Mouse (Mus musculus): ENCODE results near the gene Maco1.

Gene Maco1

GRCm38 (mm10) chr4:134853259-134853636 lies at the start of gene Maco1:
Gene Maco1, minus strand, starts transcription at chr4:134853345.
- peak; percentile 98 for DNase-seq (ENCODE audit: low read depth, low spot score)

GRCm38 (mm10) chr4:134901126-134901525 lies 48.0 kb upstream of the Maco1 start:
- no peak for DNase-seq (ENCODE audit: low read depth, low spot score)

DNA sequence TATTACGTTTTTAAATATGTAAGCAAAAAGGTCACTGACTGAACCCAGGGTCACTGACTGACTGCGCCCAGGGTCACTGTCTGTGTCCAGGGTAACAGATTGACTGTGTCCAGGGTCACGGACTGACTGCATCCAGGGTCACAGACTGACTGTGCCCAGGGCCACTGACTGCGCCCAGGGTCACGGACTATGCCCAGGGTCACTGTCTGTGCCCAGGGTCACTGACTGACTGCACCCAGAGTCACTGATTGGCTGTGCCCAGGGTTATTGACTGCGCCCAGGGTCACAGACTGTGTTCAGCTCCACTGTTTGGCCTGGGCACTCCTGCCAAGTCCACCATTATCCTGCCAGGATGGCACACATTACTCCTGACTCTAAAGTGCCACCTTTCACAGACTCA lies 44.1 kb upstream of the Maco1 start:
- DNase-seq (ENCODE audit: low read depth, low spot score), result no peak

GRCm38 (mm10) chr4:134892096-134892495 lies 39.0 kb upstream of the Maco1 start:
- no peak for DNase-seq (ENCODE audit: low read depth, low spot score)

- DNase-seq (ENCODE audit: low read depth, low spot score), result no peak
Measured at GRCm38 (mm10) chr4:134884364-134884763, 31.2 kb upstream of the Maco1 start.

GRCm38 (mm10) chr4:134883808-134884207 lies 30.7 kb upstream of the Maco1 start:
- DNase-seq (ENCODE audit: low read depth, low spot score), result no peak

- peak; percentile 46 for DNase-seq (ENCODE audit: low read depth, low spot score)
Measured at GRCm38 (mm10) chr4:134883266-134883665, 30.1 kb upstream of the Maco1 start.

DNA sequence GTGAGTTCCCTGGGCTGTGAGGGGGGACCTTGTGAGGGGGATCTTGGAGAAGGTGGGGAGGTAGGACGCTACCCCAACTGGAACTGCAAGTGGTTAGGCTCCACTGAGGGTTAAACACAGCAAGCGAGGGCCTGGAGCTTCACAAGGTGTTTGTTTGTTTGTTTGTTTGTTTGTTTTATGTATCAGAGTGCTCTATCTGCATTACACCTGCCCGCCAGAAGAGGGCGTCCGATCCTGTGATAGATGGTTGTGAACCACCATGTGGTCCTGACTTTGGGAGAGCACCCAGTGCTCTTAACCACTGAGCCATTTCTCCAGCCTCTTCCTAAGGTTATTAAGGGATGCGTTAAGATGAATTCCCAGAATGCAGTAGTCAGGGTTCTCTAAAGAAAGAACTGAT lies 26.9 kb upstream of the Maco1 start:
- no peak for DNase-seq (ENCODE audit: low read depth, low spot score)

- peak; percentile 75 for DNase-seq (ENCODE audit: low read depth, low spot score)
Measured at GRCm38 (mm10) chr4:134879410-134879981, 26.4 kb upstream of the Maco1 start.

DNA sequence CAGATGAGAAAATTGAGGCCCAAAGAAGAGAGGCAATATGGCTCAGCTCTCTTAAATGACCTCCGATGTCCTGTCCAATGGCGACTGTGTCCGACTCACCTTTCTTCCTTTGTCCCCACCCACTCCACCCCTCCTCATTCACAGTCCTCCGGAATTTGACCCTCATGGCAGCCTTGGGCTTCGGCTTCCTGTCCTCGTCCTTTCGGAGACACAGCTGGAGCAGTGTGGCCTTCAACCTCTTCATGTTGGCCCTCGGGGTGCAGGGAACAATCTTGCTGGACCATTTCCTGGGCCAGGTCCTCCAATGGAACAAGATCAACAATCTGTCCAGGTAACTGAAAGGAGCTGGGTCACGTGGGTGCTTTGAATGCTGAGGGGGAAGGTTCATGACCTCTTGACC lies 23.0 kb upstream of the Maco1 start:
- DNase-seq (ENCODE audit: low read depth, low spot score), result no peak

DNA sequence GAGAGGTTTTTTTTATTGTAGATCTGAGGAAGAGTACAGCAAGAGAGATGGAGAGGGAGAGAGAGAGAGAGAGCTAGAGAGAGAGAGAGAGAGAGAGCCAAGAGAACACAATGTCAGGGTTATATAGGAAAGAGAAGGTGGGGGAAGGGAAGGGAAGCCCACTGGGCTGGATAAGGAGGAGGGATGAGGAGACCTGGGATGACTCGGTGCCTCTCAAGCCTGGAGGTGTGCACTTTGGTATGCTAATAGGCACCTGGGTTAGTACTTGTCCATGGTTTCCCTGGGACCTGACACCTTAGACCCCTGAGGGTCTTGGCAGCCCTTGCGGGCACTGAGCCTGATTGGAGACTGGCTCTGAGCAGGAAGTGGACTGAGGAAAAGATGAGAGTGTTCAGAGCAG lies 18.8 kb upstream of the Maco1 start:
- no peak for DNase-seq (ENCODE audit: low read depth, low spot score)

GRCm38 (mm10) chr4:134871477-134871876 lies 18.3 kb upstream of the Maco1 start:
- no peak for DNase-seq (ENCODE audit: low read depth, low spot score)

DNA sequence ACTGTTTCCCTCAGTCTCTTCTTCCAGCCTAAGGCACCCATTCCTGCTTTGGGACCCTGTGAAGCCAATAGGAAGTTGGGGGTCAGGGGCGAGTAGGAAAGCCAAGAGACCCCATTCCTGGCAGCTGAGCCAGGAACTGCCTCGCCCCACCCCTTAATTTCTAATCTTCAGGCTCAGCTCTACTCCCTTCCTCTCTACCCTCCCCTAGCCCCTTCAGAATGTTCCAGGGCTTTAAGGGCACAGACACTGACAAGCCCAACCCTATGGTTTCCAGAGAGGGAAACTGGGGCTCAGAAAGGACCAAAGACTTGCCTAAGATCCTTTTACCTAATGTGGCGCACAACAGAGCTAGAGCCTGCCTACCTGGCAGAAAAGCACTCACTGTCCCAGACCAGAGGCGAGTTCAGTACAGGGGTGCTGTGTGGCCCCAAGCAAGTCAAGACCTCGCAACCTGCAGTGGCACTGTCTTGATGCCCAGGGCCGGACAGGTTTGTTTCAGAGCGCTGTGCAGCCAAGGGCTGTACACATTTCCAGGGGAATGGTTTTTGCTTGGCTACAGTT lies 16.8 kb upstream of the Maco1 start:
- DNase-seq (ENCODE audit: low read depth, low spot score), result no peak

DNA sequence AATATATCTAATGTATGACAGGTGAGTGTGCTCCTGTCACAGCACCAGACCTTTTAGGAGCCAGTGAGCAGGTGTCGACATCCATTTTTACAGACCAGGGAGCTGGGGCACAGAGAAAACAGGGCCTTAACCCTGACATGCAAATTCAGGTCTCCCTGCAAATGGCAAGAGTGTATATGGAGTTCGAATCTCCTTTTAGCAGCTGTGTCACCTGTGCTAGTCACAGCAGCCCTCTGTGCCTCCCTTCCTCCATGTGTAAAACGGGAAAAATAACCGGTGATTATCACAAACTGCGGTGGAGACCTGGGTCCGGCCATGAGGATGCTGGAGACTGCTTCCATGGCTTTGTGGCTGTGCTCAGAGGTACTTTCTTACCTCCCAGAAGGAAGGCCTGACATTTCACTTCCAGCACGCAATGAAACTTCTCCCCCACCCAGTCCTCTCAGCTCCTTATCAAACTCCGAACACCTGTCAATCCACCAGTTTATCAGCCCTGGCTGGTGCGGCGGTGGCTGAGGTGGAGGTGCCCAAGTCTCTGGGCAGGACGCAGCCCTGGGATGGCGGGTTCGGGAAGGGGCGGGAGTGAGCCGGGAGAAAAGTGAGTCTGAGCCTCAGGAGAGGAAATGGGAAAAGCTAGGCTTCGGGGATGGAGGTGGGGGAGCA lies 16.1 kb upstream of the Maco1 start:
- DNase-seq (ENCODE audit: low read depth, low spot score), result no peak

DNA sequence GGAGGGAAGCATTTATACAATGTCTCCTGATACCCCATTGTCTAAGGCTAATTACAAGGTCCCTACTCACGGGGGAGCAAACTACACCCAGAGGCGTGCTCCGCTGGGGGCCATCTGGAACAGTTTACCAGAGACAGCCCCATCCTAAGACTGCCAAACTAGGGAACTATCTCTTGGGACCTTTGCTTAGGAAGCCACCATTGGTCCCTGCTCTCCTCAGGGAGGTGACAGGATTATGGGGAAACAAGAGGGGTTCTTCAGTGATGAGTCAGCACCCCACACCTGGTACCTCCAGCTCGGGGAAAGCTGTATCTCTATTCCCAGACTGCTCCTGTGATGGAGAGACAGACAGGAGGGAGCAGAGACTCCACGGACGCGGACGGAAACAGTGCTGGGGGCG lies 15.3 kb upstream of the Maco1 start:
- DNase-seq (ENCODE audit: low read depth, low spot score), result no peak

- no peak for DNase-seq (ENCODE audit: low read depth, low spot score)
Measured at GRCm38 (mm10) chr4:134868065-134868464, 14.9 kb upstream of the Maco1 start.

DNA sequence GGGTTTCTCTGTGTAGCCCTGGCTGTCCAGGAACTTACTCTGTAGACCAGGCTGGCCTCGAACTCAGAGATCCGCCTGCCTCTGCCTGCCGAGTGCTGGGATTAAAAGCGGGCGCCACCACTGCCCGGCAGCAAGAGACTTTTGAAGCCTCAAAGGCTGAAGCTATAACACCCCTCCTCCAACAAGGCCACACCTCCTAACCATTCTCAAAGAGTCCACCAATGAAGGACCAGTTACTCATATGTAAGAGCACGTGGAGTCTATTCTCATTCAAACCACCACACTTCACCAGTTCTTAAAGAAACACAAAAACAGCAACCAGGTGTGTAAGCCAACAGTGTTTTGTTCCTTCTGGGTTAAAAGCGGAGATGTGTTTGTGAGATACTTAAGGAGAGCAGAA lies 14.5 kb upstream of the Maco1 start:
- no peak for DNase-seq (ENCODE audit: low read depth, low spot score)

GRCm38 (mm10) chr4:134867213-134867612 lies 14.1 kb upstream of the Maco1 start:
- no peak for DNase-seq (ENCODE audit: low read depth, low spot score)

GRCm38 (mm10) chr4:134865789-134866188 lies 12.6 kb upstream of the Maco1 start:
- DNase-seq (ENCODE audit: low read depth, low spot score), result no peak

DNA sequence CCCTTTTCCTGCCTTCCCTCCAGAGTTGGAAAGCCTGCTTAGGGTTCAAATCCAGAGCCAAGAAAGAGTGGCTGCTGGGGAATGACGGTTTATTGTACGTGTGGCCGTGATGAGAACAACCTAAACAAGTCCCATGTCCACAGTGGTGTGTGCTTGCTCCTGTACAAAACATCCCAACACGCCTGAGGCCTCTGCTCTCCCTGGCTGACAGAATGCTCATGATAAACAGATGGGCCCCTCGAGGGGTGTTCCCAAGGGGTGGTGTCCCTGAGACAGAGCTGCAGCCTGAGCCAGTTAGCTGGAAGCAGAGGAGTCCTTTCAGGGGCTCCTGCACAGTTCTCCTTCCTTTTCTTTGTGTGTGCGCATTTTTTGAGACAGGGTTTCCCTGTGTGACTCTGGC lies 12.2 kb upstream of the Maco1 start:
- no peak for DNase-seq (ENCODE audit: low read depth, low spot score)

- DNase-seq (ENCODE audit: low read depth, low spot score), result no peak
Measured at GRCm38 (mm10) chr4:134863937-134864729, 11.0 kb upstream of the Maco1 start, which contains the start of gene Rhd. Gene Rhd, plus strand, starts transcription at chr4:134864536.

GRCm38 (mm10) chr4:134862996-134863395 lies 9.9 kb upstream of the Maco1 start:
- DNase-seq (ENCODE audit: low read depth, low spot score), result no peak

DNA sequence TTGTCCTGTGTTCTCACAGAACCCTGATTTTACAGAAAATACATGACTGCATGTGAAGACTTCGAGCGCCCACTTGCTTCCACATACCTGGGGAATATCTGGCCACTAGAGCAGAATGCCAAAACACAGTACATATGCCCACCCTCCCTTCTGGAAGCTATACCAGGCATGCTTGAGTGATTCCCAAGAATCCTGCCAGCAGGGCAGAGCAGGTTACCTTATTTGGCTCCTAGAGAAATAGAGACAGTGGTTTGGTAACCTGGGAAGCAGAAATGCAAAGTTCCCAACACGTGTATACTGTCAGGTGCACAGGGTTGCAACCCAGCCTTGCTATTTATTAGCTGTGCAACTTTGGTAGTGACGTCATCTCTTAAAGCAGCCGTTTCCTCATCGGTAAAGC lies 8.7 kb upstream of the Maco1 start:
- no peak for DNase-seq (ENCODE audit: low read depth, low spot score)
